Mouse (Mus musculus) adrenal gland, adult 8-10 months (tissue): Measurements from ENCODE around the gene St3gal4. TPM values are rescaled to one million over a fixed set of nuclear protein-coding genes. Genes with fewer than 3 reads are reported as not detected.

Source experiments
- DNase-seq: peaks from one replicate; pipeline ENCODE4 v3.0.0; 2022
- total RNA-seq, 4 experiments: library from RNA; stranded (reverse); gene quantifications; 2 replicates each; pipeline ENCODE4 v1.2.4; 2022

St3gal4 gene
- total RNA-seq, 4 experiments from 2014 or later, result 32.8 to 55.5 (median 44.3) TPM

- DNase-seq, result no peak
Observed at GRCm38 (mm10) chr9:35105884-35106880, 12.9 kb downstream of the St3gal4 start.

GRCm38 (mm10) chr9:35105438-35105837 is 13.6 kb downstream of the St3gal4 start:
- no peak for DNase-seq

- no peak for DNase-seq
Observed at GRCm38 (mm10) chr9:35104711-35105110, 14.4 kb downstream of the St3gal4 start.

- no peak for DNase-seq
Observed at GRCm38 (mm10) chr9:35098762-35099161, 20.3 kb downstream of the St3gal4 start.

- no peak for DNase-seq
Observed at GRCm38 (mm10) chr9:35097901-35098300, 21.2 kb downstream of the St3gal4 start.

GRCm38 (mm10) chr9:35095726-35096125 is 23.3 kb downstream of the St3gal4 start:
- no peak for DNase-seq

GRCm38 (mm10) chr9:35093350-35093749 is 25.7 kb downstream of the St3gal4 start:
- DNase-seq, result no peak

GRCm38 (mm10) chr9:35092904-35093303 is 26.2 kb downstream of the St3gal4 start:
- DNase-seq, result no peak

GRCm38 (mm10) chr9:35061446-35061845 is 57.6 kb downstream of the St3gal4 start:
- no peak for DNase-seq

- no peak for DNase-seq
Observed at GRCm38 (mm10) chr9:35059881-35060280, 59.2 kb downstream of the St3gal4 start.

GRCm38 (mm10) chr9:35058596-35059354 is 60.3 kb downstream of the St3gal4 start:
- DNase-seq, result peak; percentile 68

- DNase-seq, result no peak
Observed at GRCm38 (mm10) chr9:35058186-35058585, 60.9 kb downstream of the St3gal4 start.

GRCm38 (mm10) chr9:35057631-35058030 is 61.4 kb downstream of the St3gal4 start:
- DNase-seq, result no peak

GRCm38 (mm10) chr9:35056611-35057010 is 62.5 kb downstream of the St3gal4 start:
- no peak for DNase-seq

- no peak for DNase-seq
Observed at GRCm38 (mm10) chr9:35055528-35056330, 63.3 kb downstream of the St3gal4 start.

GRCm38 (mm10) chr9:35053669-35054068 is 65.4 kb downstream of the St3gal4 start:
- DNase-seq, result no peak

GRCm38 (mm10) chr9:35053081-35053480 is 66.0 kb downstream of the St3gal4 start:
- no peak for DNase-seq

GRCm38 (mm10) chr9:35052671-35053070 is 66.4 kb downstream of the St3gal4 start:
- DNase-seq, result no peak

GRCm38 (mm10) chr9:35051666-35052065 is 67.4 kb downstream of the St3gal4 start:
- no peak for DNase-seq

GRCm38 (mm10) chr9:35050701-35051454 is 68.2 kb downstream of the St3gal4 start:
- DNase-seq, result no peak

GRCm38 (mm10) chr9:35049891-35050527 is 69.1 kb downstream of the St3gal4 start:
- DNase-seq, result no peak
